Mouse (Mus musculus): ENCODE data around the gene Mrps33.

Gene Mrps33

DNA sequence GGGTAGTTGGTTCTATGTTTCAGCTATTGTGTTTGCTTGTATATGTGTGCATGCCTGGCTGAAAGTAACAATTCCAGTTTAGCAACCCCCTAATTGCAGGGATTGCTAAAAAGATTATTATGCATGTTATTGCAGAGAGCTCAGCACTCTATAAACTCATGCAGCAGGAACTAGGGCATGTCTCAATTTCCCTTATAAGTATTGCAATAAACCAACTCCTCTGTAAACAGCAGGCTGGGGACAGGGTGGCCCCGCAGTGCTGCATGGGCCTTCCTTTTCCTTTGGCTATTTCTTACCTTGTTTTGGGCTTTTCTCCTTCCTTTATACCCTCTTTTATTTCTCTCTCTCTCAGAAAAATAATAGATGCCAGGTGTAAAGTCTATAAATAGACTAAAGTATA is 32.3 kb downstream of the Mrps33 start:
- DNase-seq, result no peak

GRCm38 (mm10) chr6:39776275-39776674 is 34.5 kb downstream of the Mrps33 start:
- no peak for DNase-seq

DNA sequence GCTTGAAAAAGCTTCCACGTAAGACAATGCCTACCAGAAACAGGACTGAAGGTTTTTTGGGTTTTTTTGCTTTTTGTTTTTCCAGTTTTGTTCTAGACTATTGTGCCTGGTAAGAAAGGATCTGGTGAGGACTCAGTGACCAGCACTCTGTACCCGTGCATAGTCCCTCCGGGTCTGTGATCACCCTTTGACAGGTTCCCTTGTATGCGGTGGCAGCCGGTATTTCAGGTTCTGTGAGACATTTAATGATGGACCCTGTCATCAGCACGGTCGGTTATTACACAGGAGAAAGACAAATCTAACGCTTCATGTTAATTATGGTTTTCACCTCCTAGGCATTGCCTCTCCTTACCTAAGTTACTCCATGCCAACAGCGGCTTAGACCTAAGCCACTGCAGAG is 35.8 kb downstream of the Mrps33 start:
- DNase-seq, result no peak

DNA sequence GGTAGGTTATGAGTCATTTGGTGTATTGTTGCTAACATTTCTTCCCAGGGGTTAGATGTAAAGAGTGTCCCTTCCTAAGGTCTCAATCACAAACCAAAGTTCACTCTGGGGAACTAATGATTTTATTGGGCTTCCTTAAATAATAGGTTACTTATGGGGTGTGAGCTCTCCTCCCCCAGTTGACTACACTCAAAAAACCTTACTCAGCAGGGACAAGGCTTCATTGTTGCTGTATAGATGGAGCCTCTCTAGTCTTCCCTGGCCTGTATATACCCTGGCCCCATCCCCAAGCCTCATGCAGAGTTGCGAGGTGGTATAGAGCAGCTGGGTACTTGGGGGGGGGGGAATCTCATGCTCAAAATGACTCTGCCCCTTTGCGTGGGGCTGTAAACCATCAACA is 53.6 kb downstream of the Mrps33 start:
- DNase-seq, result no peak

Data from cerebellum, postnatal 10 days (tissue).